Mouse (Mus musculus) cerebellum, adult 9-11 months (tissue): Measurements from ENCODE around the gene Fkbpl.

Source experiments
- DNase-seq: peaks from one replicate; pipeline ENCODE4 v3.0.0; 2022

Gene Fkbpl

GRCm38 (mm10) chr17:34644608-34645007 lies at the start of gene Fkbpl:
Gene Fkbpl, plus strand, starts transcription at chr17:34644764.
- peak; percentile 98 for DNase-seq

DNA sequence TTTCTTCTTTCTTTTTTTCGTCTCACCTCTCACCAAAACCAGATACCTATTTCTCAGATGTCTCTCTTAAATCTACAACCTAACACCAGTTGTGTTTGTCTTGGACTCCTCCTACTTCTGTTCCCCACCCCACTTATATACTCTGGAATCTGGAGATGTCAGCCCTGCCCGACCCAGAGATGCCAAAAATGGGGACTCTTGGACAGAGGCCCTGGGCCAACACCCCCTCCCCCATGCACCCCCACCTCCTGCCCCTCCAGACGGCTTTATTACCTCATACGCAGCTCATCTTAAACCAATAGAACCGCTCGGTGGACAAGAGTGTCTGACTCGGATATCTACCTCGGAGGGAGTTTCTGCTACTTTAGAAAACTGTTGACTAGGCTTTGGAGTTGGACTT lies 48.5 kb upstream of the Fkbpl start:
- no peak for DNase-seq

DNA sequence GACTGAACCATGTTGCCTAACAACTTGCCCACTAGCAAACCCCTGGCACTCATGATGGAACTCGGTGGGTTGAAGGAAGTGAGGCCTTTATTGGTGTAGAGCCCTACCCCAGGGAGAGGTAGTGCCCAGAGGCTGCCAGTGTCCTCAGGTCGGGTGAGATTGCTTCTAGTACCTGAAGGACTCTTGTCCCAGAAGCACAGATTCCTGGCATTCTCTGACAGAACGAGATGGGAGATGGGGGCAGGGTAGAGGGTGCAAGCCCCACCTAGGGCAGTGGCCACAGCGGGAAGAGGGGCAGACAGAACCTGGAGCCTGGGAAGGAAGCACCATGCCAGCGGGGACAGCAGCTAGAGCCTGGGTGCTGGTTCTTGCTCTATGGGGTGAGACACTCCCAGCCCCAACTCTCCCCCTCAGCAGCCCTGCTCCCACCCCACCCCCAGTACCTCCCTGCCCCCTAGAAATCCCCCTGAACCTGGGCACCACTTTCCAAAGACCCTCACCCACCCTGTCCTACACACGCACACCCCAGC lies 46.9 kb upstream of the Fkbpl start, which contains the start of gene Ager:
Gene Ager (plus strand): TSS at position 297 of the 530 bp plus-strand sequence.
- peak; percentile 37 for DNase-seq

GRCm38 (mm10) chr17:34599891-34600290 lies 44.7 kb upstream of the Fkbpl start:
- DNase-seq = peak; percentile 60

GRCm38 (mm10) chr17:34601796-34602195 lies 42.8 kb upstream of the Fkbpl start:
- peak; percentile 69 for DNase-seq

- DNase-seq = peak; percentile 100
These were observed 41.0 kb upstream of the Fkbpl start, which contains the start of gene Rnf5 for GRCm38 (mm10) chr17:34603375-34604060. Gene Rnf5, minus strand, starts transcription at chr17:34603690.

DNA sequence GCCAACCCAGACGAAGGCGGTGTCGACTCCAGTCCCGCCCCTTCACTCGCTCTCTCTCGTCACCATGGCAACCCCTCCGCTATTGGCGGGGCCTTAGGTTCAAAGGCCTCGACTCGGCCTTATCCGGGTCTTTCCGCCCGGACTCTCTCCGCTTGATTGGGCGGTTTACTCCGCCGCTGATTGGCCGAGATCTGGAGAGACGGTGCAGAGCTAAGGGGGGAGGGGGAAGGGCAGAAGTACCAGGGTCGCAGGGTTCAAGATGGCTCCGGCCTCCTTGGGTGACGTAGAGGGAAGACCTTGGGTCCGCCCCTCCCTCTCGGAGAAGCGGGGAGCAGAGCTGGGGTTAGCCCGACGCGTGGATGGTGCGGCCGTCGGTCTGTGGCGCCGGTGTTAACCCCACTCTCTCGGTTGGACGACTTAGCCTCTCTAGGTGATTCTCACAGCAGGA lies 40.5 kb upstream of the Fkbpl start, which contains the start of gene Agpat1:
Gene Agpat1 (plus strand): TSS at position 202 of the 448 bp plus-strand sequence.
- DNase-seq = peak; percentile 100

DNA sequence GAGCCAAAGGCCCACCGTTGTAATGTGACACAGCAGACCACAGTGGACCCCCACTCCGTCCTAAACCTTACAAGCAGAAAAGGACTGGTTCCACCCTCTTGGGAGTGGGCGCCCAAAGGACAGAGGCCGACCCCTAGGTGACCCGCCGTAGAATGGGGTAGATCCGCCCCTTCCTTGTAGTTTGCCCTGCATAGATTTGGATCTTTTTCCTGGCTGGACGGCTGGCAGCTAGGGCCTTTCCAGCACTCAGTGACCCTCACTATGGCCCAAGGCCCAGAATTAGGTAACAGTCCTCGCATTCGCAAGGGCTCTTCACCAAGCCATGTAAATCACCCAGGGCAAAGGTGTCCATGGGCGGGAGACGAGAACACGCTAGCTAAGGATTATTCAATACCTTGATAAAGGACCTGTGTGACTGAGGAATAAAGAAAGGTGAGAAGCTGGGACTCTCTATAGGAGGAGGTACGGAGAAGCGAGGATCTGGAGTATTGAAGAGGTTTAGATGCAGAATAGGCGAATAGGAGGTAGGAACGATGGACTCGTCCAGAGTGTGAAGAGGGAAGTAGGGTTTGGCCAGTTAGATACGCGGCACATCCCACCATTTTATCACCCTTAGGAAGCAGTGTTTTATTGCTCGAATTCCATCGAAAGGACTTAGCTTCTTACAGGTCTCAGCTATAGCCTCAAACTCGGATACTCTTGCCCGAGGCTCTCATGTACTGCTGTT lies 39.9 kb upstream of the Fkbpl start:
- DNase-seq = no peak

- DNase-seq = peak; percentile 97
These were observed 39.0 kb upstream of the Fkbpl start for GRCm38 (mm10) chr17:34605609-34606008.

- peak; percentile 74 for DNase-seq
These were observed 38.2 kb upstream of the Fkbpl start for GRCm38 (mm10) chr17:34606186-34607039.

GRCm38 (mm10) chr17:34607997-34608396 lies 36.6 kb upstream of the Fkbpl start:
- DNase-seq = no peak

DNA sequence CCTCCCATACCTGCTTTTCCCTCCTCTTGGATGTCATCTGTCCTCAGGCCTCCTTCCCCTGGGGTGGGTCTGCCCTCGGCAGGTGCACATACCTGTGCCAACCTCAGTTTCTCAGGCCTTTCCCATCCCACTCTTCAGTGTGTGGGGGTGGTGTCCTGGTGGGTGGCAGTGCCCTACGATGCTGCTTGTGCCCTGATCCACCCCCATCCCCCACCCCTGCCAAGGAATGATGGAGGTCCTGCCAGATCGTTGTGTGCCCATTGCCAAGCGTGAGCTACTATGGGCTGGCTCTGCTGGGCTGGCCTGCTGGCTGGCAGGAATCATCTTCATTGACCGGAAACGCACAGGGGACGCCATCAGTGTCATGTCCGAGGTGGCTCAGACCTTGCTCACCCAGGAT lies 33.5 kb upstream of the Fkbpl start:
- DNase-seq = no peak

DNA sequence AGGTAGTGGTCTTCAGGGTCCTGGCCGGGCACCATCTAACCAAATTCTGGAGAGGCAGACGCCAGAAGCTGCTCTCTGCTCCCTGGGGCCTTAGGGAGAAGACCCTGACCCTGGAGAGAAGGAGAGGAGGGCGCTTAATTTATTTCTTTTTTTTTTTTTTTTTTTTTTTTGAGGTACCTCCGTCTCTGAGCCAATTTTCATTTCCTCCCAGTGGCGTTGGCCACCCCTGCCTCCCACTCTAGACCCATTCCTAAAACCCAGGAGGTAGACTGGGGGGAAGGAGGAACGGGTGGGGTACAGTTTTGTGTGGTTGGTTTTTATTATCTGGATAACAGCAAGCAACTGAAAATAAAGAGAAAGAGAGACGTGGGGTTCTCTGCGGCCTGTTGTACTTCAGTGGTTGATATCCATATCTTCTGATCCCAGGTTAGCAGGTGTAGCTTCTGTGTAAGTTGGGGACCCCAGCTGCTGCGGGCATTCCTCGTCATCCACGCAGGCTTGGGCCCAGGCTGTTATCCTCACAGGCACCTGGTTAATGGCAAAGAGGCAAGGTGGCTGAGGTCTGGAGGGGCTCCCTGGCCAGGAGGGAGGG lies 31.4 kb upstream of the Fkbpl start:
- no peak for DNase-seq

DNA sequence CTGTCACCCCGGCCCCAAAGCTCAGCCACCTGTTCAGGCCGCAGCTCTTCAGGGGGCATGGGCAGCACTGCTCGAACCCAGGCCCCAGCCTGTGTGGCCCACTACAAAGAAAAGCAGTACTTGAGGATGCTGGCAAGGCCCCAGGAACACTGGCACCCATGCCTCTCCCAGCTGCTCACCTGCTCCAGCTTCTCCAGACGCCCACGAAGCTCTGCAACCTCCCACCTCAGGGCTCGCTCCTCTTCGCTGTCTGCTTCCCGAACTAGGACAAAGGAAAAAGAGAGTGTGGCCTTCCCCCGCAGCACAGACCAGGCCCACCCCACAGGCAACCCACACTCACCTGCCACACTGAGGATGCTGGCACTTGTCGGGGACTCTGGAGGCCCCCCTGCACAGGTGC lies 30.7 kb upstream of the Fkbpl start:
- no peak for DNase-seq

GRCm38 (mm10) chr17:34615871-34616270 lies 28.7 kb upstream of the Fkbpl start, which contains the start of gene Egfl8:
Gene Egfl8, minus strand, starts transcription at chr17:34615971.
- DNase-seq = no peak

DNA sequence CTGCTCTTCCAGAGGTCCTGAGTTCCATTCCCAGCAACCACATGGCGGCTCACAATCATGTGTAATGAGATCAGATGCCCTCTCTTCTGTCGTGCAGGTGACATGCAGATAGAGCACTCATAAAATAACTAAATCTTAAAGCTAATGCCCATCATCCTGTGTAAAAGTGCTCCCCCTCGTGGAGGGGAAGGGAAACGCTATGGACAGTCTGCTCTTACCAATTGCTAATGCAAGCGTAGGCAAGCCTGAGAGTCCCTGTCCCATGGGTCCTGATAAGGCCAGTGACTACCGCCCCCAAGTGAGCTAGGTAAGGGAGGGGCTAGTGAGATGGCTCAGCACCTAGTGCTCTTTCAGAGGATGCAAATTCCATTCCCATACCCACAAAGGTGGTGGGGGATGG lies 25.6 kb upstream of the Fkbpl start:
- DNase-seq = no peak

GRCm38 (mm10) chr17:34621006-34621405 lies 23.6 kb upstream of the Fkbpl start:
- no peak for DNase-seq

DNA sequence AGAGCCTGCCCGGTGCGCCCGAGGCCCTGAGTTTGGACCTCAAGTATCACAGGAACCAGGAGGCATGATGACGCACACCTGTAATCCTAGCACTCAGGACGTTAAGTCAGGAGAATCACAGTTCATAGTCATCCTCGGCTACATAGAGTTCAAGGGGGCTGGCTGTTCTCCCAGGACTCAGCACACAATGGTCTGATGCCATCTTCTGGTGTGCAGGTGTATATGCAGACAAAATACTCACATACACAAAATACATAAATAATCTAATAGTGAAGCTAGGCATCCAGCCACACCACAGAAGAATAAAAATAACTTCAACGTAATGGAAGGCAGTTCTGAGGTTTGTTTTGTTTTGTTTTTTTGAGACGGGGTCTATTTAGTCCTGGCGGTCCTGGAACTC lies 21.4 kb upstream of the Fkbpl start:
- DNase-seq = no peak

DNA sequence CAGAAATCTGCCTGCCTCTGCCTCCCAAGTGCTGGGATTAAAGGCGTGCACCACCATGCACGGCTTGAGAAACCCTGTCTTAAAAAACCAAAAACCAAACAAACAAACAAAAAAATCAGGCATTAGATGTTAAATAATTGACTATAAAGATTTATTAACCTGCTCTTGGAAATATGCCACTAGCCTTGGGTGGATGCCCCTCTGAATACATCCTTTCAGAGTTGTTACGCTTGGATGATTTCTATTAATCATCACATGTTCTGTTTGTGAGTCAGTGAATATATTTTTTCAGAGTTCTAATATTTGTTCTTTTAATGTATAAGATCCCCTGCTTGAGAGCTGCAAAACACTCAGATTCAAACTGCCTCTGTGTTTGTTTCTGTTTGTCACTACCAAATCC lies 19.6 kb upstream of the Fkbpl start:
- DNase-seq = no peak

GRCm38 (mm10) chr17:34626062-34626772 lies 18.3 kb upstream of the Fkbpl start:
- DNase-seq = peak; percentile 66

GRCm38 (mm10) chr17:34626773-34627092 lies 17.8 kb upstream of the Fkbpl start:
- DNase-seq = no peak
